Mouse (Mus musculus) CH12.LX (cell line): ENCODE data around the gene Tspan4. TPM values are rescaled to one million over a fixed set of nuclear protein-coding genes. Genes with fewer than 3 reads are reported as not detected.

Experiments used
- DNase-seq: peaks from one replicate; pipeline ENCODE4 v3.0.0-alpha.2; 2013; ENCODE audit errors: extremely low read depth
- H3K27ac ChIP-seq: 2 replicates; pipeline ENCODE4 v1.5.1; 2012; ENCODE audit warnings: low read depth, mild to moderate bottlenecking, control low read depth, moderate library complexity; ENCODE audit not compliant: insufficient read depth
- H3K27me3 ChIP-seq: replicated peaks from 2 replicates; pipeline ENCODE3; 2012; ENCODE audit warnings: inconsistent platforms
- H3K36me3 ChIP-seq, 2 experiments: replicated peaks in 1 of 2; 2 replicates each; pipeline versions ENCODE3 to v1.6.1; 2012; ENCODE audit warnings: inconsistent platforms in 1 of 2, low read length in 1 of 2, mild to moderate bottlenecking in 1 of 2, mixed read lengths in 1 of 2, moderate library complexity in 1 of 2; ENCODE audit not compliant: control insufficient read depth in 1 of 2, insufficient read depth in 1 of 2
- H3K4me1 ChIP-seq, 2 experiments: 2 replicates each; pipeline ENCODE4 v1.6.1; 2012; ENCODE audit warnings: inconsistent platforms in 1 of 2, moderate library complexity in 1 of 2; ENCODE audit not compliant: insufficient read depth in 2 of 2, control insufficient read depth in 1 of 2
- H3K4me2 ChIP-seq: 2 replicates; pipeline ENCODE4 v1.6.1; 2012; ENCODE audit warnings: low read depth, mild to moderate bottlenecking, control low read depth; ENCODE audit not compliant: poor library complexity, insufficient read depth, severe bottlenecking
- H3K4me3 ChIP-seq, 3 experiments: fragments of 150-350 bp in 1 of 3; sonication (generic) in 1 of 3; replicated peaks in 1 of 3; 2 replicates each; pipeline versions ENCODE3 to v1.5.1; 2011 to 2012; ENCODE audit warnings: low read depth in 2 of 3, low read length in 2 of 3, mild to moderate bottlenecking in 2 of 3, moderate library complexity in 2 of 3, control low read depth in 1 of 3, improper control_type of control experiment in 1 of 3, inconsistent platforms in 1 of 3, mixed read lengths in 1 of 3; ENCODE audit not compliant: poor library complexity in 1 of 3
- H3K79me2 ChIP-seq: replicated peaks from 2 replicates; pipeline ENCODE4 v1.6.1; 2012; ENCODE audit warnings: mild to moderate bottlenecking, moderate library complexity; ENCODE audit not compliant: control insufficient read depth, poor library complexity, insufficient read depth, severe bottlenecking; ENCODE audit errors: extremely low read depth
- H3K9ac ChIP-seq: 2 replicates; pipeline ENCODE4 v1.6.1; 2012; ENCODE audit warnings: low read depth, mild to moderate bottlenecking, control low read depth, moderate library complexity; ENCODE audit not compliant: insufficient read depth
- H3K9me3 ChIP-seq: replicated peaks from 2 replicates; pipeline ENCODE3; 2012; ENCODE audit warnings: low read length, inconsistent platforms, mixed read lengths
- CHD2 ChIP-seq: IDR thresholded peaks from 2 replicates; pipeline ENCODE4 v1.6.1; 2011; ENCODE audit warnings: low read length, improper control_type of control experiment
- CTCF ChIP-seq, 2 experiments: IDR thresholded peaks in 1 of 2; conservative IDR thresholded peaks in 1 of 2; 2 replicates each; pipeline ENCODE4 v1.5.1; 2011 to 2012; ENCODE audit warnings: low read depth in 2 of 2, low read length in 2 of 2, improper control_type of control experiment in 1 of 2, inconsistent platforms in 1 of 2, mild to moderate bottlenecking in 1 of 2, moderate library complexity in 1 of 2
- ELF1 ChIP-seq: IDR thresholded peaks from 2 replicates; pipeline ENCODE4 v1.6.1; 2014; ENCODE audit warnings: low read depth, mild to moderate bottlenecking, inconsistent platforms, low read length, improper control_type of control experiment
- GABPA ChIP-seq: IDR thresholded peaks from 2 replicates; pipeline ENCODE4 v1.6.1; 2012; ENCODE audit warnings: low read depth, low read length, improper control_type of control experiment, inconsistent platforms; ENCODE audit not compliant: insufficient replicate concordance
- HCFC1 ChIP-seq: IDR thresholded peaks from 2 replicates; pipeline ENCODE4 v1.6.1; 2012; ENCODE audit warnings: low read depth, mild to moderate bottlenecking, inconsistent platforms, low read length, improper control_type of control experiment
- JUND ChIP-seq: conservative IDR thresholded peaks from 2 replicates; pipeline ENCODE4 v1.6.1; 2011; ENCODE audit warnings: low read depth, low read length, improper control_type of control experiment
- KAT2A ChIP-seq: IDR thresholded peaks from 2 replicates; pipeline ENCODE4 v1.6.1; 2012; ENCODE audit warnings: low read length, improper control_type of control experiment, inconsistent platforms; ENCODE audit not compliant: insufficient replicate concordance
- MAZ ChIP-seq: IDR thresholded peaks from 2 replicates; pipeline ENCODE4 v1.6.1; 2012; ENCODE audit warnings: low read depth, mild to moderate bottlenecking, inconsistent platforms, low read length, improper control_type of control experiment, moderate library complexity
- MEF2A ChIP-seq: IDR thresholded peaks from 2 replicates; pipeline ENCODE4 v1.6.1; 2014; ENCODE audit warnings: low read depth, mild to moderate bottlenecking, inconsistent platforms, low read length, improper control_type of control experiment, borderline replicate concordance
- MXI1 ChIP-seq: IDR thresholded peaks from 2 replicates; pipeline ENCODE4 v1.6.1; 2011; ENCODE audit warnings: mild to moderate bottlenecking, low read depth, low read length, improper control_type of control experiment
- MYC ChIP-seq: IDR thresholded peaks from 2 replicates; pipeline ENCODE4 v1.6.1; 2011; ENCODE audit warnings: low read depth, mild to moderate bottlenecking, improper control_type of control experiment, low read length
- NELFE ChIP-seq: IDR thresholded peaks from 2 replicates; pipeline ENCODE4 v1.6.1; 2011; ENCODE audit warnings: low read depth, low read length, improper control_type of control experiment
- NRF1 ChIP-seq: IDR thresholded peaks from 2 replicates; pipeline ENCODE4 v1.6.1; 2014; ENCODE audit warnings: low read depth, mild to moderate bottlenecking, inconsistent platforms, low read length, improper control_type of control experiment, moderate library complexity
- POLR2A ChIP-seq: IDR thresholded peaks from 2 replicates; pipeline ENCODE4 v1.6.1; 2011; ENCODE audit warnings: low read depth, mild to moderate bottlenecking, improper control_type of control experiment, low read length
- POLR2AphosphoS2 ChIP-seq: IDR thresholded peaks from 2 replicates; pipeline ENCODE4 v1.6.1; 2011; ENCODE audit warnings: low read depth, low read length, improper control_type of control experiment
- RAD21 ChIP-seq: IDR thresholded peaks from 2 replicates; pipeline ENCODE4 v1.6.1; 2011; ENCODE audit warnings: low read depth, mild to moderate bottlenecking, low read length, improper control_type of control experiment, moderate library complexity
- RCOR1 ChIP-seq: conservative IDR thresholded peaks from 2 replicates; pipeline ENCODE4 v1.6.1; 2012; ENCODE audit warnings: low read depth, mild to moderate bottlenecking, inconsistent platforms, low read length, improper control_type of control experiment
- TBP ChIP-seq: conservative IDR thresholded peaks from 2 replicates; pipeline ENCODE4 v1.6.1; 2011; ENCODE audit warnings: low read depth, low read length, improper control_type of control experiment
- USF1 ChIP-seq: IDR thresholded peaks from 2 replicates; pipeline ENCODE4 v1.6.1; 2014; ENCODE audit warnings: low read depth, mild to moderate bottlenecking, inconsistent platforms, low read length, improper control_type of control experiment
- USF2 ChIP-seq: conservative IDR thresholded peaks from 2 replicates; pipeline ENCODE4 v1.6.1; 2011; ENCODE audit warnings: low read depth, low read length, improper control_type of control experiment
- ZC3H11A ChIP-seq: IDR thresholded peaks from 2 replicates; pipeline ENCODE4 v1.6.1; 2012; ENCODE audit warnings: low read depth, mild to moderate bottlenecking, inconsistent platforms, low read length, improper control_type of control experiment
- ZNF384 ChIP-seq: IDR thresholded peaks from 2 replicates; pipeline ENCODE4 v1.6.1; 2012; ENCODE audit warnings: low read depth, low read length, improper control_type of control experiment, inconsistent platforms
- dilution Hi-C: fragments of 300-500 bp; cut with MboI; formaldehyde crosslinking; loops from 2 replicates; pipeline ENCODE4 v1.14.3; 2020; ENCODE audit warnings: low sequenced_read_pairs; ENCODE audit not compliant: extremely low pct_unique_long_range_greater_than_20kb, extremely low pct_ligation_motif_present
- in situ Hi-C: fragments of 300-500 bp; cut with MboI; formaldehyde crosslinking; loops from 3 replicates; pipeline ENCODE4 v1.14.3; 2019; ENCODE audit warnings: low sequenced_read_pairs, low pct_ligation_motif_present, low pct_unique_long_range_greater_than_20kb, mixed read lengths
- polyA plus RNA-seq: library from polyadenylated mRNA; unstranded; fragments of >175 nt; gene quantifications from 2 replicates; pipeline ENCODE4 v1.2.1, GENCODE M21; 2012; ENCODE audit warnings: low read depth; ENCODE audit not compliant: insufficient read length
- total RNA-seq, 2 experiments: library from RNA; depleted of rRNA; stranded (reverse); fragments of 300-350 nt in 1 of 2; fragments of >200 nt in 1 of 2; gene quantifications; 2 replicates each; pipeline ENCODE4 v1.2.3; 2012 to 2014

Tspan4 gene
- total and polyA plus RNA-seq, 3 experiments = 21.2 to 28.9 (median 28.4) TPM

- dilution Hi-C loops = no loop called here
- H3K9ac ChIP-seq = no peak overlapping the region
- TF ChIP-seq MEF2A (no peak), USF2 (no peak), TBP (no peak), POLR2AphosphoS2 (peak; percentile 80; the same call in 1 of the 2 replicates), NELFE (no peak)
- TF ChIP-seq, all 38 proteins: peak for 1
- H3K9me3 ChIP-seq = no peaks in the 10 kb centered on the region
- no peak overlapping the region for H3K27ac ChIP-seq
- H3K4me1 ChIP-seq = peaks cover 32 to 56% of the 10 kb centered on the region in 2 experiments
- no peak overlapping the region for H3K4me2 ChIP-seq
- peaks cover 27 to 46% of the 10 kb centered on the region in 2 experiments for H3K36me3 ChIP-seq
- no peak for DNase-seq
- H3K27me3 ChIP-seq = peaks cover 8% of the 10 kb centered on the region
- no peak overlapping the region for H3K4me3 ChIP-seq
- H3K79me2 ChIP-seq = peaks cover 22% of the 10 kb centered on the region
- in situ Hi-C loops = no loop called here
These were observed 3.8 kb upstream of the Tspan4 start for GRCm38 (mm10) chr7:141471236-141471635.

- Histone ChIP-seq H3K27me3 (peaks cover 9% of the 10 kb centered on the region), H3K79me2 (peaks cover 22% of the 10 kb centered on the region), H3K27ac (no peak overlapping the region), H3K4me2 (no peak overlapping the region), H3K9ac (no peak overlapping the region), H3K4me1 (peaks cover 35 to 57% of the 10 kb centered on the region in 2 experiments), H3K9me3 (no peaks in the 10 kb centered on the region), H3K36me3 (peaks cover 27 to 46% of the 10 kb centered on the region in 2 experiments), H3K4me3 (no peak overlapping the region)
- dilution Hi-C loops = no loop called here
- DNase-seq = no peak
- in situ Hi-C loops = no loop called here
- no peak for TF ChIP-seq USF2
- no peak for TF ChIP-seq GABPA
- no peak for TF ChIP-seq CTCF (conservative IDR thresholded peaks at IDR 0.05 in 1 of 2, IDR thresholded peaks at IDR 0.05 in 1 of 2; ENCODE audit: low read depth in 2 of 2, low read length in 2 of 2)
- TF ChIP-seq MAZ = no peak
- TF ChIP-seq ZNF384 = no peak
- TF ChIP-seq CHD2 = no peak
- no peak for TF ChIP-seq ZC3H11A
- TF ChIP-seq RAD21 = no peak
- TF ChIP-seq NELFE = no peak
- no peak for TF ChIP-seq JUND
- TF ChIP-seq POLR2AphosphoS2 = no peak
- TF ChIP-seq MXI1 = no peak
- TF ChIP-seq USF1 = no peak
- TF ChIP-seq HCFC1 = no peak
- no peak for TF ChIP-seq POLR2A
- no peak for TF ChIP-seq KAT2A
- no peak for TF ChIP-seq RCOR1
- TF ChIP-seq MYC = no peak
- TF ChIP-seq ELF1 = no peak
- TF ChIP-seq NRF1 = no peak
These were observed 2.8 kb upstream of the Tspan4 start for GRCm38 (mm10) chr7:141472226-141472625.
